Mouse (Mus musculus): ENCODE measurements at regions not wholly inside any gene's neighbourhood (a gene's known extent, or its start where the extent isn't known, plus 50 kb on each side); places are given as distances from the start of the nearest gene placed in this dataset.

- no peak for DNase-seq (ENCODE audit: low spot score)
Observed at GRCm38 (mm10) chr1:78050231-78050630, 146.7 kb downstream of the Pax3 start.

DNA sequence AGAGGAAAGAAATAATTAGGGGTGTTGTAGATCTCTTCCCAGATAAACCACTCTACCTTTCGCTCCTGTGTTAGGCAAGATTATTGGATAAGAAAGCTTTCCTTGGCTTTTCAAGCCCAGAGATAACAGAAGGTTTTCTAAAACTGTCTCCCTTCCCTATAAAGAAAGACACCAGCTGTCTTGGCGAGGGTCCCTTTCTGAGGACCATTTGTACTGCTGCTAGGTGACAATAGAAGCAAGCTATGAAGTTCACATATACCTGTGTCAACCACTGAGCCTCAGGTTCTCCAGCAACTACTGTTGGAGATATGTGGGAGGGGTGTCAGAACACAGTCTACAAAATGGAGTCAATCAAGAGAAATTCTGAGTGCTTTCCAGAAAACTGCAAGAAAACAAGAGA is 164.6 kb downstream of the Pax3 start:
- no peak for DNase-seq (ENCODE audit: low spot score)

DNA sequence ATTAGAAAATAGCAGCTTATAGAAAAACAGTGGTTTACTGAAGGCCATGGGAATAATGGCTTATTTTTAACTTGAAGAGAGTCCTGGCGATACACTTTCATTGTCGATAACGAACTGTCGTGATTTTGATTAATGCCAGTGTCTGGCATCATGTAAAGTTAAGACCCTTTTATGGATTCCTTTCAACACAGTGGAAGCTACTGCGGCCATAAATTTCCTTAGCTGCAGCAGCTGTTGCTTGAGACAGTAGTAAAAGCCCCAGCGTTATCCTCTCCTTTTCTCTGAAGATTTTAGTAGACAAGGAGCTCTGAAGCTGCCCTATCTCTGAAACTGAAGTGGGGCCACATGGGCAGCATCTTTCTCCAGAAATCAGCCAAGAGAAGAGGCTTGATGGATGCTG is 175.2 kb downstream of the Pax3 start:
- DNase-seq (ENCODE audit: low spot score), result no peak

GRCm38 (mm10) chr1:78021014-78021413 is 175.9 kb downstream of the Pax3 start:
- DNase-seq (ENCODE audit: low spot score), result no peak

DNA sequence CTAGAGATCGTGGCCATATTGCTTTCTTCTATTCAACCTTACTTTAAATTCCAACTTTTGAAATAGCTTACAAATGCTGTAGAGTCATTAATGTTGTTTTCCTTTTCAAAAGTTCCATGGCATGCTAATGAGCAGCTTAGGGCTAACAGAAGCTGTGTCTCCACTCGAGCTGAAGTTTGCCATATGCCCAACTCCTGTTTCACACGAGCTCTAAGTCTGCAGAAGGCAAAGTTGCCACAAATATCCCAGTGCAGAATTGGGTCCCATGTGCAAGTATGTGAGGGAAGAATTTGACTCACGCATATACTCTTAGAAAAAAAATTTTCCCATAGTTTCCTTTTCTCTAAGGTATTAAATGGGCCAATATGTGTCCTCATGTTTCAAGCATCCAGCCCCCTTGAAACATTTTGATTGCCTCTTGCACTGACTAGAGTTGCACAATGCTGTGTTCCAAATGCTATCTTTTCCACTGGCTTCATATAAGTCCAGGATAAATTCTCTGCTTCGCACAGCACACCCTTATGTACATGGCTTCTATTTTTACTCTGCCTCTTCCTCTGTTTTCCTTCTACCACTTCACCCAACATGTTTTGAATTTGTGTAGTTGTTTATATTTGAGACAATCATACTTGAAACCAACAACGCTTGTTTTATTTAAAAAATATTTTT is 178.9 kb downstream of the Pax3 start:
- no peak for DNase-seq (ENCODE audit: low spot score)

DNA sequence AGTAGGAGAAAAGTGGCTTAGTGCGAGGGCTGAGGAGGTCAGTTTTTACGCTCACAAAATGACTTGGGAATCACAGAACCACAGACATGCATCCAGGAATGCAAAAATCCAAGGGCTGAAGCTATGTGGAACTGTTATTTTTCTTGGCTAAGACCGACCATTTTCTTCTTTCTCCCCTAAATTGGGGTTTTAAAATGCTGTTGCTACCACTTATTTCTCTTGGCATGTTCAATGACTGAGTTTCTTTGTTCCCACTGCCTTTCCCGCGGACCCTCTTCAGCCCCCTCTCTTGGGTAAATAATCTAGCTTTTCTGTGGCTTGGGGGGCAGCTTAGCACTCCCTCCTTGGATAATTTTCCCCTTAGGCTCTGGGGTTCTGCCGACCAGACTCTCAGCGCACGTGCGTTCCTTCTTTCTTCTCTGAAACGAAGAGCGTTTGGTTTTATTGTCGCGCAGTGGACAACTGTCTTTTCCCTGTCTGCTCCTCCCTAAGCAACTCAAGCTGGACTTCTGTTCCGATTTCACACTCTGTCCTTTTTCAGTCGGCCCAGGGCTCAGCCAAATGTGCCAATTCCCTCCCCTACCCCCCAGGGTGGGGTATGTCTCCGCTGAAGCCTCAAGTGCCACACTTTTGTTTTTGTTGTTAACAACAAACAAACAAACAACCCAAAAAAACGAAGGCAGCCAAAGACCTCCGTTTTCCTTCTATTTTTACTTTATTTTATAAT is 180.2 kb downstream of the Pax3 start:
- no peak for DNase-seq (ENCODE audit: low spot score)

DNA sequence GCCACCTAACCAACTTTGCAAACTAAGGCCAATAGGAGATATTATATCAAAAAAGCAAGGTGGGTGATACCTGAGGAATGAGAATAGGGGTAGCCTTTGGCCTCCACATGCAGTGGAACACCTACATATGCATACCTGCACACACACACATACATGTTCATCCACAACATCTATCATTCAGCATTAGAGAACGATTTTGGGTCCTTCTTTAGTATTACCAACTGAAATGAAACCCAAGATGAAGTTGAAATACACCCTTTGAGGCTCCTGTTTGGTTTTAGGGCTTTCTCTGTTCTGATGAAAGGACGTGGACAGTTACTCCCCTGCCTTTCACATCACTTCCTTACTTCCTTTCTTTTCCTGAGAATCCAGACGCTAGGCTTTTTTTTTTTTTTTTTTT is 180.9 kb downstream of the Pax3 start:
- DNase-seq (ENCODE audit: low spot score), result no peak

- no peak for DNase-seq (ENCODE audit: low spot score)
Observed at GRCm38 (mm10) chr1:78013396-78013795, 183.5 kb downstream of the Pax3 start.

- no peak for DNase-seq (ENCODE audit: low spot score)
Observed at GRCm38 (mm10) chr1:78008811-78009410, 188.0 kb downstream of the Pax3 start.

- DNase-seq (ENCODE audit: low spot score), result no peak
Observed at GRCm38 (mm10) chr1:78004376-78004775, 192.6 kb downstream of the Pax3 start.

- no peak for DNase-seq (ENCODE audit: low spot score)
Observed at GRCm38 (mm10) chr1:77998727-77999126, 198.2 kb downstream of the Pax3 start.

- DNase-seq (ENCODE audit: low spot score), result no peak
Observed at GRCm38 (mm10) chr1:77981528-77981927, 215.4 kb downstream of the Pax3 start.

DNA sequence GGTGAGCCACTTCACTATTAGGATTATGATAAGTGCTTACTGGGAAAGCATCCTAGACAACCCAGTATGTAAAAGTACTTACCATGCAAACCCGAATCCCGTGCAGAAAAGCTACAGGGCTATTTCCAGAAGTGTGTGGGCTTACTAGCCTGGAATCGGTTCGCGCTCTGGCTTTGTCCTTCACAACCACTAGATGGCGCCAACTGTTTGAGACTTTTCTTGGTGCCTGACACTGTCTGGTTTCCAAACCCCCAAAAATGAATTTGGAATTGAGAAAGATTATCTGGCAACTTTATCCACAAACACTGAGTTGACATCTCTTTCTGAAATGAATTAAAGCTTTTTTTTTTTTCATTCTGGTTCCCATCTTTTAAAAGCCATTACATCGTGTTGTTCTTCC is 218.2 kb downstream of the Pax3 start:
- DNase-seq (ENCODE audit: low spot score), result peak; percentile 81

GRCm38 (mm10) chr1:77975941-77976340 is 221.0 kb downstream of the Pax3 start:
- DNase-seq (ENCODE audit: low spot score), result no peak

GRCm38 (mm10) chr1:77972301-77972717 is 224.6 kb downstream of the Pax3 start:
- DNase-seq (ENCODE audit: low spot score), result peak; percentile 76

- no peak for DNase-seq (ENCODE audit: low spot score)
Observed at GRCm38 (mm10) chr1:77964656-77965335, 232.1 kb downstream of the Pax3 start.

DNA sequence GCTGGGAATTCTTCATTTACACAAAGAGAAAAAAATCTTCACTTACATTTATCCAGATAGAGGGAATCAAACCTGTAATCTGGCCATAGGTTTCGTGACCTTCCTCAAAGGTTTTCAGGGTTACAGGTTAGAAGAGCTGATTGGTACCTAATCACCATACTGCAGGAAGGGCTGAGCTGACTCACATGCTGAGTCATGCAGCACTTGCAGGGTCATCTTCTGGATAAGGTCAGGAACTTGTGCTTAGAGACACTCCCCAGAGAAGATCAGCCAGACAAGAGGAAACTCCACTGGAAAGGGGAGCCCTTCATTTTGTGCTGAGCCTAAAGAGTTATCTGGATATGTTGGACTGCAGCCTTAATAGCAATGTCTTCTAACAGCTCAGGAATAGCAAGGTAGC is 237.6 kb downstream of the Pax3 start:
- no peak for DNase-seq (ENCODE audit: low spot score)

GRCm38 (mm10) chr1:77957156-77957767 is 239.7 kb downstream of the Pax3 start:
- no peak for DNase-seq (ENCODE audit: low spot score)

GRCm38 (mm10) chr1:77947894-77948293 is 249.0 kb downstream of the Pax3 start:
- DNase-seq (ENCODE audit: low spot score), result no peak

DNA sequence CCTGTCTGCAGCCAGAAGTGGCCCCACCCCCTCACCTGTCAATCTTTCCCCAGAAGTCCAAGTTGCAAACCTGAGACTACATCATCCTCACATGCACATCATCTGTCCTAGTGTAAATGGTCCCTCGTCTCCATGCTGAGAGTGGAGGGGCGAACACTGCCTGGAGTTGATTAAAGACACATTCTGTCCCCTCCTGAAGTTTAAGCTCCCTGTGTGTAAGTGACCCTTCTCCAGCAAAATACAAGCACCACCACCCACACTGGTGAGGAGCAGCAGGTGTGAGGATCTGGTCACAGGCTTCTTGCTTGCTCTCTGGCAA is 252.6 kb downstream of the Pax3 start:
- no peak for DNase-seq (ENCODE audit: low spot score)

- DNase-seq (ENCODE audit: low spot score), result no peak
Observed at GRCm38 (mm10) chr1:77943633-77944326, 253.2 kb downstream of the Pax3 start.

DNA sequence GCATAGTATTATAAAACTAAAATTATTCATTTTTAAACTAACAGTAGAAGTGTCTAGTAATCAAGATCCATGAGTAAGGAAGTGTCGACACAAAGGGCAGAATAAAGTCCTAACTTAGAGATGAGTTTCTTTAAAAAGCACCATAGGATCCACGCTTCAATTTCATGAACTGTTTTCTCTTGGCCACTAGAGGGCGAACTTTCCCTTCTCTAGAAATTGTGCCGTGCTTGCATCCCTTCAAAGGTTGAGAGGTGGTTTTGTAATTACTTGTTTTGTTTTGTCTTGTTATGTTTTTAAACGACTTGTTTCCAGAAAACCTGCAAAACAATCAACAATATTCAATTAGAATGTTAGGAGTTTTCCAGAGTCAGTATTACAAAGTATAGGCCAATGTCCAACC is 253.8 kb downstream of the Pax3 start:
- peak; percentile 71 for DNase-seq (ENCODE audit: low spot score)
